Mouse (Mus musculus) layer of hippocampus, adult 9-11 months (tissue): ENCODE results near the gene Gh.

ENCODE experiments used
- DNase-seq: peaks from one replicate; pipeline ENCODE4 v3.0.0; 2022

Gh gene

DNA sequence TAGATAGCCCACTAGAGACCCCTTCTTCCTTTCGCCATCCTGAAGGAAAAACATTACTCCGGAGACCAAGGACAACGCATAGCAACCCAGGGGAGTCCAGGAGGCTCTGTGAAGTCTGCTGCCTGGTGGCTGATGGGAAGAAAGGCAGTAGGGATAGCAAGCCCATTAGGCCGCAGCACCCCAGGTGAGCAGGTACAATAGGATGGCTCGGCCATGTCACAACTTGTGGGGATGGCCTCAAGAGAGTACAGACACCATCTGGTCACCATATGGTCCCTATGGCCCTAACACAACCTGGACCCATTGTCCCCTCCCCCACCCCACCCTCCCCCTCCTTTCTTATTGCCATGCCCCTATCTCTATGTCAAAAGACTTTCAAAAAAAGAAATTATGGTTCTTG lies 33.8 kb downstream of the Gh start:
- DNase-seq: no peak

DNA sequence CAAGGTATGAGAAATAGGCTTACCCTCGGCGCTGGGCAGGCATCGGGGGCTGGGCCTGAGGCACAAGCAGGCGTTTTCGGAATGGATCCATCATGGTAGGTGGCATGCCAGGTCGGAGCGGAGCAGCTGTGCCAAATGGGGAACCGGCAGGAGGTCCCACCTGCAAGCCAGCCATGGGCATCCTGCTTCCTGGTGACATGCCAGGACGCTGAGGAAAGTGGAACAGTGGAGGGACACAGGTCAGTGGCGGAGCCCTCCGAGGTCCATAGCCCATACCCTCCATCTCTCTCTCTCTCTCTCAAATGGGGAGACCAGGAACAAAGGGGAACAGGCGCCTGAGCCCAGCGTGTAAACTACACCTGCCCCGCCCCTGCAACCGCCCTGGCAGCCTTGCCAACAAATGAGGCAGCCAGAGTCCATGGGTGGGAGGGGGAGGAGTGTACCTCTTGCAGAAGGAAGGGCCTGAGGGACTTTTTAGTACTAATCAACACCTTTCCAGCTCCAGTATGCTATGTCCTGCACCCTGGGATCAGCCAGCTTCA lies 34.3 kb downstream of the Gh start:
- DNase-seq: no peak

DNA sequence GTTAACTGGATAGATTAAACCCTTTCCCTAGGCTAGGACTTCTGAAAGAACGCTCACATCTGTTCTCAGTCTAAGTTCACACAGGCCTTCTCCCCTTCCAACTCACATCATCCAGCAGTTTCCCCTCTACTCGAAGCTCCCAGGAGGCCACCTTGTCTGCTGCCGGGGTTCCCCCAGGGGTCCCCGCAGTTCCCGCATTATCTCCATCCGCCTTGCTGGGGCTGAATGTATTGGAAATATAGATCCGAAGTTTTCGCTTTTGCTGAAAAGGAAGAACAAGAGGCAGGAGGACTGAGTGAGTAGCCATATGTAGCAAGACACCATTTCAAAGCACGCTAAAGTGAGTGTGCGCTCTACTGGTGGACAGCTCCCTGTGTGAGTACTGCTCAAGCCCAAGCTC lies 35.2 kb downstream of the Gh start:
- DNase-seq: no peak

DNA sequence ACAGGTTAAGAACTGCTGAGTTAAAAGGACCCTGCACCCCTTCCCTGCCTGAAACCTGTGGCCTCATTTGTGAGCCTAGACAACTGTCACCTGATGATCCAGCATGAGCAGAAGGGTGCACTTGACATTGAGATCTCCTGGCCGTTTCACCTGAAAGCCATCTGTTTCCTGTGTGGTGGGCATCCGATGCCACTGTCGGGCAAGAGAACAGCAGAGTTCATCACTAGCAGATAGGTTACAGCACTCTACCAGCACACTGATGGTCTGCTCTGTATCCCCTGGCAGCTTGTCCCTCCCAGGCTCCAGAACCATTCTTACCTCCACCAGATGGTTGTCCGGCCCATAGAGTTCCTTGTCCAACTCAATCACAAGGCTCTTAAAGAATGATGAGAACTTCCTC lies 36.1 kb downstream of the Gh start:
- no peak for DNase-seq

DNA sequence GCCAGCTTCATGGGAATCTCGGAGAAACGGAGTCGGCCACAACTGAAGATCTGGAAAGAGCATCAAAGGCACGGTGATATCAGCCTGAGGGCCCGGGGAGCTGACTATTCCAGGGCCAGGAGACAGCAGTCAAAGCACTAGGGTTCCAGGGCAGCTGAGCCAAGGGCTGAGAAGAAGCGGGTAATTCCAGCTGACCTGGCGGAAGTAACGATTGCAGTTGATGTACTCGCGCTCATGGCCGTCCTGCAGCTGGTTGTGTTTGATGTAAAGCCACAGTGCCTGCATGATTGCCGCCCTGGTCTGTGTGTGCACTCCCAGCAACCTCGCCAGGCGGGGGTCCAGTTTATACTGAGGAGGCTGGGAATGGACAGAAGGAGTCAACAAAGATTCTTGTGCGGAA lies 36.7 kb downstream of the Gh start:
- DNase-seq: no peak

DNA sequence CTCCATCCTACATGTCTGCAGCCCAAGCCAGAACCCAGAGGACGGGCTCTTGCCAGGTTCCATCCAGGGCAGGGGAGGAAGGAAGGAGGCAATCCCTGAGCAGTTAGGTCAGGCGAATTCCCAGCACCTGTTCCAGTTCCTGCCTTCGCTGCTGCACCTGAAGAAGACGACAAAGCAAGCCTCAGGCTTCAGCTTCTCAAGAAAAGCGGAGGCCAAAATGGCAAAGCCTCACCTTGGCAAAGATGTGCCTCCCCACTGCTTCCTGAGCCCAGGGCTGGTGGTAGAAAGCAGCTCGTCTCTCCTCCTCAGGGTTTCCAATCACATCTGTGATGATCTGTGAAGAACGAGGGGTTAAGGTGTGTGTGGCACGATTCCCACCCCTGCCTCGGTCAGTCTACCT lies 37.7 kb downstream of the Gh start:
- no peak for DNase-seq

DNA sequence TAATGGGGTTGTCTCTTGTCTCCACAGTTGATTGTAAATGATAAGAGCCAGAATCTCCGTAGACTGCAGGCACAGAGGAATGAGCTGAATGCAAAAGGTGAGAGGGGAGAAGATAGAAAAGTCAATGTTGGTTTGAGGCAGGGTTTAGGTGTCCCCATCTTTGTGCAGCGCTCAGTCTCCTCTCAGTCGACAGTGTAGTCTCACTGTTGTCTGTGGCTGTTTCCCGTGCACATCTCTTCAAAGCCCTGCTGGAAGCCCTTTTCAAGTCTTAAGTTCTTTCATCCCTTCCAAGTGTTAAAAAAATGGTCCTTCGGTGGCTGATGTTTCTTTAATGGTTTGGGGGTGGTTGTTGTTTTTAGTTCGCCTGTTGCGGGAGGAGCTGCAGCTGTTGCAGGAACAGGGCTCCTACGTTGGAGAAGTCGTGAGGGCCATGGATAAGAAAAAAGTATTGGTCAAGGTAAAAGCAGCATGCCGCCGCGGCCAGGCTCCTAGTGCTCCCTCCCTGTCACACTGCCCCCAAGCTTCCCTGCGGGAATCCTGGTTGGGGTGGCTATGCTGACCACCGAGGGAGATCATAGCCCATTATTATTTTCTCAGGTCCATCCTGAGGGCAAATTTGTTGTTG lies 40.7 kb downstream of the Gh start:
- no peak for DNase-seq

DNA sequence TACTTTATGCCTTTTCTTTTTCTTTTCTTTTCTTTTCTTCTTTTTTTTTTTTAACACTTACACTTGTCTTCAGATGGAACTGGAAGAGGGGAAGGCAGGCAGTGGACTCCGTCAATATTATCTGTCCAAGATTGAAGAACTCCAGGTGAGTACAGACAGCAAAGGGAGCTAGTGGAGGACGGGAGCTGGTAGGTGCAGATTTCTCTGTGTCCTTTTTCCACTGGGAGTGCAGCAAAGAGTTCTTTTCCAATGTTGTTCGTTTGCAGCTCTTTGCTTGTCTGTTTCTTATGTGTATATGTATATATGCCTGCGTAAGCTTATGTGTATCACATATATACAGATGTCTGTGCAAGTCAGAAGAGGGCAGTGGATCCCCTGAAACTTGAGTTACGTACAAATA lies 44.9 kb downstream of the Gh start:
- DNase-seq: no peak

DNA sequence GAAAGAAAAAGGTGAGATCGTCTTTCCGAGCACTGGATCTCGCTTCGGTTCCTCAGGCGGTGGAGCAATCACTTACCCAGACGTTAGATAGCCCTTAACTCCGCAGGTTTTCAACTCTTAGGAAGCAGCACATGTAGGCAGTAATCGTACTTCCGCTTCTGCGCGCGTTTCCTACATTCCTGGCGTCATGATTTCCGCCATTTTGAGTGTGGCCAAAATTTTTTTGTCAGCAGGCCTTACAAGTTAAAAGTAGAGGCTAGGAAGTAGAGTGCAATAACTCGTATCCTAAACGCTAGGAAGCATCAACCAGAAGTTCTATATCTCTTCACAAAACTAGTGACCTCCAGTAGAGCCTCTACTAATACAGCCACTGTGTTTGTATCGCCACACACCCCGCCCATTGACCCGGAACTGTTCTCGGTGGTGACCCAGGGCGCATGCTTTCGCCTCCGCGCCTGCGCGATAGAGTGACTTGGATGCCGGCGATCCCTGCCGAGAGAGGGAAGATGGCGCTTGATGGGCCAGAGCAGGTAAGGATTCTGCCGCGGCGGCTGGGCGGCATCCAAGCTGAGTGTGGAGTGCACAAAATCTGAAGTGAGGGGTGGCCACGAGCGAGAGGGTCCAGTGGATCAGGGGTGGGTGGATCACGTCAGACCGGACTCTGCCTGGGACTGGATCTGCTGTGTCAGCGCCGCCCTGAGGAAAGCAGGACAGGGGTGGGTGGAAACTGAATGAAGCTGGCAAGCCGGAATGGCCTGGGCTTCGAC lies 45.8 kb downstream of the Gh start, which contains the start of the genes Ftsj3 and Psmc5:
Gene Ftsj3 (minus strand): TSS at position 395 of the 767 bp plus-strand sequence.
Gene Psmc5 (plus strand): TSS at position 470 of the 767 bp plus-strand sequence.
- peak; percentile 97 for DNase-seq

DNA sequence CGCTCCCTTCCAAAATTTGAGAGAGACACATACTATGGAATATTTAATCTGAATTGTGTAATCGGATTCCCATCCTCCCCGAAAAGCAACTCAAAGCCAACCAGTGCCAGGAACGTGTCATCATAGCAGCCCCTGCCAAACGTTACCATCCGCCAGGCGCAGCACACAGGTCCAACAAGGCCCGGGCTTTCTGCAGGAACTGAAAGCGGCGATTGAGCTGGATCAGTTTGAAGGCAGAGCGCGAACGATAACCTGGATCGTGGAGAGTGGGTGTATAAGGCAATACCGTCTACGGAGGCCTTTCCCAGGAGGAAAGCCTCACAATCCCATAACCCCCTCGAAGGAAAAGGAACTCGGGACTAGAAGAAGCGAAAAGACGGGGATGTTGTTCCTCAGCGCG lies 46.5 kb downstream of the Gh start:
- DNase-seq: no peak

DNA sequence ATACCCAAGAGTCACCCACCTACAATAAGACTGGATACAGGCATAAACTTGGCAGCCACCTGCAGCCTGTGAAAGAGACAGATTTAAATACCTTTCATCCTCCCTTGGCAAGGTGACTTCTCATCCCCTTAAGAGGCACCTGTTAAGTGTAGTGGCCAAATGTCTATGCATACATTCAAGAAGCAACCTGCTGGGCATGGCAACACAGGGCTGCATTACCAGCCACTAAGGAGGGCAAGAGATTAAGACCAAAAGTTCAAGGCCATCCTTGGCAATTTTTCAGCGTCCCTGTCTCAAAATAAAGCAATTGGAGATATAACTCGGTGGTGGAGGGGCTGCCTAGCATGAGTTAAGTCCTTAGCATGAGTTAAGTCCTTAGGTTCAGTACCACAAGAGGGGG lies 46.9 kb downstream of the Gh start:
- no peak for DNase-seq
